Mouse (Mus musculus) neural tube, embryonic 15.5 days (tissue): ENCODE data around the gene Calhm4. TPM values are rescaled to one million over a fixed set of nuclear protein-coding genes. Genes with fewer than 3 reads are reported as not detected.

Source experiments
- polyA plus RNA-seq: library from polyadenylated mRNA; unstranded; fragments of >200 nt; fragmentation: Nextera tagmentation; extraction: Ambion mirVana; gene quantifications from 2 replicates; pipeline ENCODE4 v1.2.1, GENCODE M21; 2015

Gene Calhm4
- polyA plus RNA-seq, 1 experiment from 2014 or later, result not detected

Other genes with a start within 250 kb of the Calhm4 start
- gene Sult3a1, start 186.6 kb downstream of the Calhm4 start, polyA plus RNA-seq, result not detected in 2 replicates
- gene Rsph4a, start 139.2 kb downstream of the Calhm4 start, polyA plus RNA-seq, result 1.2 and 1.5 TPM in 2 replicates
- gene Zup1, start 93.0 kb downstream of the Calhm4 start, polyA plus RNA-seq, result 19.6 and 21.4 TPM in 2 replicates
- gene Rwdd1, start 24.7 kb downstream of the Calhm4 start, polyA plus RNA-seq, result 116 and 129 TPM in 2 replicates
- gene Trappc3l, start 6.7 kb downstream of the Calhm4 start, polyA plus RNA-seq, result 0.42 and 0.91 TPM in 2 replicates
- 0.92 and 1.1 TPM in 2 replicates for gene Calhm5, start 52.2 kb upstream of the Calhm4 start, polyA plus RNA-seq
- 1.1 and 2.1 TPM in 2 replicates for gene Calhm6, start 83.7 kb upstream of the Calhm4 start, polyA plus RNA-seq
- 7.9 and 9.2 TPM in 2 replicates for gene Dse, start 163.4 kb upstream of the Calhm4 start, polyA plus RNA-seq
- 139 and 158 TPM in 2 replicates for gene Tspyl1, start 237.9 kb upstream of the Calhm4 start, polyA plus RNA-seq